Mouse (Mus musculus) MN1 (cell line): ENCODE data around the gene Gm6034.
"Not testable (repeated sequence)": the region's sequence is repeated elsewhere in the genome, so short reads cannot be mapped to it uniquely, and the experiment has no call there.

Source experiments
- DNase-seq: peaks from one replicate; pipeline ENCODE4 v3.0.0-alpha.2; 2016; ENCODE audit warnings: low spot score

Gm6034 gene

GRCm38 (mm10) chr17:36081901-36082300 lies 39.1 kb downstream of the Gm6034 start:
- not testable (repeated sequence) for DNase-seq

GRCm38 (mm10) chr17:36082519-36083232 lies 39.9 kb downstream of the Gm6034 start:
- not testable (repeated sequence) for DNase-seq

GRCm38 (mm10) chr17:36083266-36083869 lies 40.6 kb downstream of the Gm6034 start:
- no peak for DNase-seq

- DNase-seq, result no peak
Observed at GRCm38 (mm10) chr17:36083870-36084451, 41.2 kb downstream of the Gm6034 start.

- DNase-seq, result not testable (repeated sequence)
Observed at GRCm38 (mm10) chr17:36085976-36086375, 43.2 kb downstream of the Gm6034 start.

GRCm38 (mm10) chr17:36091933-36092332 lies 49.2 kb downstream of the Gm6034 start:
- not testable (repeated sequence) for DNase-seq

GRCm38 (mm10) chr17:36092520-36092919 lies 49.8 kb downstream of the Gm6034 start:
- DNase-seq, result not testable (repeated sequence)

GRCm38 (mm10) chr17:36093936-36094335 lies 51.2 kb downstream of the Gm6034 start:
- DNase-seq, result no peak

GRCm38 (mm10) chr17:36099603-36100002 lies 56.8 kb downstream of the Gm6034 start:
- not testable (repeated sequence) for DNase-seq

- DNase-seq, result not testable (repeated sequence)
Observed at GRCm38 (mm10) chr17:36102091-36102490, 59.3 kb downstream of the Gm6034 start.
